Mouse (Mus musculus) forebrain, embryonic 15.5 days (tissue): ENCODE measurements around the gene Ccdc65. TPM values are rescaled to one million over a fixed set of nuclear protein-coding genes. Genes with fewer than 3 reads are reported as not detected.

Experiments
- ATAC-seq: fragments of 200-750 bp; cut with Nextera tagmentation; replicated peaks from 2 replicates; pipeline ENCODE4 v1.8.0; 2017; ENCODE audit warnings: mild to moderate bottlenecking, moderate TSS enrichment, moderate library complexity
- H3K27ac ChIP-seq: fragments of 300-500 bp; sonication (generic); replicated peaks from 2 replicates; pipeline ENCODE4 v1.5.1; 2015; ENCODE audit warnings: mild to moderate bottlenecking, inconsistent platforms
- H3K27me3 ChIP-seq: fragments of 300-500 bp; sonication (generic); 2 replicates; pipeline ENCODE4 v1.6.1; 2015; ENCODE audit warnings: inconsistent platforms
- H3K36me3 ChIP-seq: fragments of 300-500 bp; sonication (generic); 2 replicates; pipeline ENCODE4 v1.6.1; 2015; ENCODE audit warnings: mild to moderate bottlenecking, inconsistent platforms
- H3K4me1 ChIP-seq: fragments of 300-500 bp; sonication (generic); 2 replicates; pipeline ENCODE4 v1.6.1; 2015; ENCODE audit warnings: inconsistent platforms
- H3K4me2 ChIP-seq: fragments of 300-500 bp; sonication (generic); replicated peaks from 2 replicates; pipeline ENCODE4 v1.6.1; 2015; ENCODE audit warnings: mild to moderate bottlenecking, inconsistent platforms
- H3K4me3 ChIP-seq: fragments of 300-500 bp; sonication (generic); 2 replicates; pipeline ENCODE4 v1.5.1; 2015; ENCODE audit warnings: mild to moderate bottlenecking, inconsistent platforms
- H3K9ac ChIP-seq: fragments of 300-500 bp; sonication (generic); replicated peaks from 2 replicates; pipeline ENCODE4 v1.6.1; 2015; ENCODE audit warnings: mild to moderate bottlenecking, inconsistent platforms
- H3K9me3 ChIP-seq: fragments of 300-500 bp; sonication (generic); 2 replicates; pipeline ENCODE4 v1.6.1; 2016; ENCODE audit warnings: inconsistent platforms
- WGBS: fragments of 180-500 bp; shearing (Covaris S2); methylation state at CpG from one replicate; pipeline ENCODE4 v1.1.7; 2015; ENCODE audit warnings: mixed read lengths; 5-methylcytosine and 5-hydroxymethylcytosine counted together
- polyA plus RNA-seq: library from polyadenylated mRNA; unstranded; fragments of >200 nt; fragmentation: Nextera tagmentation; extraction: Ambion mirVana; gene quantifications from 2 replicates; pipeline ENCODE4 v1.2.1, GENCODE M21; 2015

Ccdc65 gene
- polyA plus RNA-seq, 1 experiment from 2014 or later, result 4.3 TPM

GRCm38 (mm10) chr15:98676940-98677728, 30.9 kb upstream of the Ccdc65 start, which contains the start of gene Rnd1:
Gene Rnd1, minus strand, starts transcription at chr15:98677461.
- no peaks in the 10 kb centered on the region for H3K36me3 ChIP-seq
- H3K9me3 ChIP-seq, result no peaks in the 10 kb centered on the region
- no peak within 1 kb of the TSS for H3K27ac ChIP-seq
- peaks cover 38% of the 10 kb centered on the region for H3K4me1 ChIP-seq
- under 1% methylated on average over 37 of the region's 37 CpGs for WGBS
- peak within 1 kb of the TSS; percentile 99 for H3K4me2 ChIP-seq
- ATAC-seq, result peak; percentile 98
- H3K9ac ChIP-seq, result peak within 1 kb of the TSS; percentile 50
- no peaks in the 10 kb centered on the region for H3K27me3 ChIP-seq
- H3K4me3 ChIP-seq, result peak within 1 kb of the TSS; percentile 51

DNA sequence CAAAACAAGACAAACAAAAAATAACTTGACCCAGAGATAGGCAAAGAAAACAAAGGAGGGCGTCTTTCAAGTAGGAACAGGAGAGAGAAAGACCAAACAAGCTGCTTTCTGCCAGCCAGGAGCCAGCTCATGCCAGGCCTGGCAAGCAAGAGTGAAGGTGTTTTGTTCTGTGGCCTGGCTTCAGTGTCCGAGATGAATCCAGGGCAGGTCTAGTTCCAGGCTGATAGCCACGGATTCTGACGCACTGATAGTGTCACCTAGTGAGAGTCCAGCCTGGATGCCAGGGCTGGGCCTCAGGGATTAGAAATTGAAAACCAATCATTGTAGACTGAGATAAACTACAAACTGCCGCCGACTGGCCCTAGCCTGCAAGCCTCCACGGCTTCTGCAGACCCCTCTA, 30.0 kb upstream of the Ccdc65 start:
- H3K27ac ChIP-seq, result no peak overlapping the region
- WGBS, result 66% methylated on average over 7 of the region's 7 CpGs
- no peak overlapping the region for H3K9ac ChIP-seq
- no peak for ATAC-seq
- no peaks in the 10 kb centered on the region for H3K9me3 ChIP-seq
- no peak overlapping the region for H3K4me3 ChIP-seq
- H3K36me3 ChIP-seq, result no peaks in the 10 kb centered on the region
- H3K4me2 ChIP-seq, result 0 out of 2 replicates have a peak overlapping the region, but pooled peaks have one; percentile 99
- H3K4me1 ChIP-seq, result peaks cover 38% of the 10 kb centered on the region
- H3K27me3 ChIP-seq, result no peaks in the 10 kb centered on the region

DNA sequence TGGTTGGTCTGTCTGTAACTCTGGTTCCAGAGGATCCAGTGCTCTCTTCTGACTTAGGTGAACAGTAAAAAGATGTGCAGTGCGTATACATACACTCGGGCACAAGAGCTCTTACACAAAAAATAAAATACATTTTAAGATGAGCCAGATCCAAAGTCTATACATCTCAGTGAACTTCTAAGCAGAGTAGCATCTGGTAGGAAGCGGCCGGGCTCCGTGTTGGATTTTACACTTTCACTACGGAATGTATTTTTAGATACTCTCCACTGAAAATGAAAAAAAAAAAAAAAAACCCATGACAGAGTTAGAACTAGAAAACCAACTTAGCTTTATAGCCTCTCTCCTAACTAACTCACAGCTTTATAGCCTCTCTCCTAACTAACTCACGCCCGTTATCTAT, 27.3 kb upstream of the Ccdc65 start:
- Histone ChIP-seq H3K4me1 (peaks cover 18% of the 10 kb centered on the region), H3K4me3 (no peak overlapping the region), H3K4me2 (no peak overlapping the region), H3K36me3 (no peaks in the 10 kb centered on the region), H3K9ac (no peak overlapping the region), H3K9me3 (no peaks in the 10 kb centered on the region), H3K27ac (no peak overlapping the region), H3K27me3 (no peaks in the 10 kb centered on the region)
- no peak for ATAC-seq
- WGBS, result 89% methylated on average over 8 of the region's 8 CpGs

DNA sequence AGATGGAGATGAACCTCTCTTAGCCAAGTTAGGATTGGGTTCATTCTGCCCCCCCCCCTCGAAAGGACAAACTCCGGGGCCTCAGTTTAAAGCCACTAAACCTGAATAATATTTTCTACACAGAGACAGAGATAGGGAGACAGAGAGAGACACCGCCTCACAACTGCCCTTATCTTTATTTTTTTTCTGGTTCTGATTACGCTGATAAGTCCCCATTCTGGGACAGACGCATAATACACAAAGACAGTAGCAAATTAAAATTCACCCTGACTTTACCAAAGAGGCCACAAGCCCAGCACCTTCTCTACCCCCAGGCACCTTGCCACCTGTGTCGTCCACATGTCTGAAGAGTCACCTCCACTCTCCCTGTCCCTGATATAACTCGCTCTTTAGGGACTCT, 26.4 kb upstream of the Ccdc65 start:
- 86% methylated on average over 7 of the region's 7 CpGs for WGBS
- Histone ChIP-seq H3K4me3 (no peak overlapping the region), H3K27me3 (no peaks in the 10 kb centered on the region), H3K4me1 (peaks cover 8% of the 10 kb centered on the region), H3K9me3 (no peaks in the 10 kb centered on the region), H3K9ac (no peak overlapping the region), H3K4me2 (no peak overlapping the region), H3K36me3 (no peaks in the 10 kb centered on the region), H3K27ac (no peak overlapping the region)
- ATAC-seq, result no peak

DNA sequence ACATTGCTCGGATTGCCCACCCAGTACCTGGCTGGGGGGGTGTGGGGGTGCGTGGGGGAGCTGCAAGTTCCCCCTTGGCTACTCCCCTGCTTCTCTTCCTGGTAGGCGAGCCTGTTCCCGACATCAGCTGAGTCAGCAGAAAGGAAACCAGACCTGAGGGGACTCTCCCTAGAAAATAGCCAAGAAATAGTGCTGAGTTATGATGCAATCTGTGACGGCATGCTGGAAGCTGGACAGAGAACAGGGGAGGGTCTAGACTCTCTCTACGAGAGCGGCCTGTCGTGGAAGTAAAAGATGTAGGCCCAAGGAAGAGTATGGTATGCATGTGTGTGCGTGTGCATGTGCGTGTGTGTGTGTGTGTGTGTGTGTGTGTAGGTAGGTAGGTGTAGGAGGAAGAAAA, 24.8 kb upstream of the Ccdc65 start:
- 80% methylated on average over 10 of the region's 10 CpGs for WGBS

GRCm38 (mm10) chr15:98683746-98684145, 24.3 kb upstream of the Ccdc65 start:
- no peak overlapping the region for H3K4me2 ChIP-seq
- no peaks in the 10 kb centered on the region for H3K4me1 ChIP-seq
- no peak overlapping the region for H3K9ac ChIP-seq
- H3K36me3 ChIP-seq, result no peaks in the 10 kb centered on the region
- WGBS, result 96% methylated on average over 1 of the region's 1 CpGs
- H3K27me3 ChIP-seq, result no peaks in the 10 kb centered on the region
- no peak overlapping the region for H3K4me3 ChIP-seq
- H3K27ac ChIP-seq, result no peak overlapping the region
- no peak for ATAC-seq
- no peaks in the 10 kb centered on the region for H3K9me3 ChIP-seq

More for the DNA sequence above, 24.8 kb upstream of the Ccdc65 start:
- no peak for ATAC-seq
- Histone ChIP-seq H3K9ac (no peak overlapping the region), H3K4me3 (no peak overlapping the region), H3K9me3 (no peaks in the 10 kb centered on the region), H3K27ac (no peak overlapping the region), H3K36me3 (no peaks in the 10 kb centered on the region), H3K4me1 (no peaks in the 10 kb centered on the region), H3K4me2 (no peak overlapping the region), H3K27me3 (no peaks in the 10 kb centered on the region)

GRCm38 (mm10) chr15:98685926-98686325, 22.1 kb upstream of the Ccdc65 start:
- Histone ChIP-seq H3K9me3 (no peaks in the 10 kb centered on the region), H3K27me3 (no peaks in the 10 kb centered on the region), H3K4me2 (no peak overlapping the region), H3K36me3 (no peaks in the 10 kb centered on the region), H3K27ac (no peak overlapping the region), H3K9ac (no peak overlapping the region), H3K4me3 (no peak overlapping the region), H3K4me1 (peaks cover 2% of the 10 kb centered on the region)
- no peak for ATAC-seq
- WGBS, result 69% methylated on average over 3 of the region's 3 CpGs

DNA sequence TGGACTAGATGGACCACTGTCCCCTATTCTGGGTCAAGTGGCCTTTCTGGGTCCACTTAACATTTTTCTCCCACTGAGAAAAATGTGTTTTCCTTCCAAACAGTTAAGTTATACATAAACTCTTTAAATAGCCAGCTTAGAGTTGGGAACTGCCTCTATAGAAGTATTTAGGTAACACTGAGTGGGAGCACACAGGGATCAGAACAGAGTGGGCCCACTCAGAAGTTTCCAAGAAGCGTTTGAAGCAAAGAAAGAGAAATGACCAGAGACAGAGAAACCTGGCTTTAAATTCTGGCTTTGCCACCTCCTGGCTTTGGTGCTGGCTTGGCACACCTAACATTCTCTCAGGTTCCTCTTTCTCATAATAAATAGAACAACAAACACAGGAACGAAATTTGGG, 18.3 kb upstream of the Ccdc65 start:
- no peaks in the 10 kb centered on the region for H3K27me3 ChIP-seq
- H3K4me2 ChIP-seq, result no peak overlapping the region
- no peak overlapping the region for H3K27ac ChIP-seq
- WGBS, result 83% methylated on average over 2 of the region's 2 CpGs
- no peak overlapping the region for H3K9ac ChIP-seq
- H3K9me3 ChIP-seq, result no peaks in the 10 kb centered on the region
- H3K4me3 ChIP-seq, result no peak overlapping the region
- no peaks in the 10 kb centered on the region for H3K36me3 ChIP-seq
- ATAC-seq, result no peak
- peaks cover 13% of the 10 kb centered on the region for H3K4me1 ChIP-seq

DNA sequence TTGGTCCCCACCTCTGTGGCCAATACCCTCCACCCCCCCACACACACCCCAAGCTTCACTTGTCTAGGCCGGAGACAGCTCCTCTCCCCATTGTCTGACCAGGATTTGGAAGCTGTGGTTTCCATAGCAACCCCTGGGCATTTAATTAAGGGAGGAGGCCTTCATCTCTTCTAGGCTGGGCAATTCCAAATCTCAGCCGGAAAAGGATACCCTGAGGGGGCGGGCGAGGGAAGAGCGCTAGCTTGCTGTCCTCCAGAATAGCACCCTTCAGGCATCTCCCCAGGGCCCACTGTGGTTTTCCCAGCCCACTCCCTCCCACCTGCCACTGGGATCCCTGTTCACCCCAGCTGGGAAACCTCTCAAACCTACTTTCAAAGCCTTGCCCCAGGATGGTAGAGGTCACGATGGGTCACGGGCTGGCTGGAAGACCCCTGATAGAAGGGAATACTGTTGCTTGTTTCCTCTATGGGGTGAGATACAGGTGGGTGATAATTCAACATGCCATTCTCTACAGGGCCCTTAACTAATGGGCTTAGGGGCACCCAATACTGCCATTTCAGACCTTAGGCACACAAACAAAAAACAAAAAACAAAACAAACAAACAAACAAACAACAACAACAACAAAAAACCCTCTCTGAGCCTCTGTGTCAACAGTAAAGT, 16.4 kb upstream of the Ccdc65 start:
- H3K9ac ChIP-seq, result no peak overlapping the region

DNA sequence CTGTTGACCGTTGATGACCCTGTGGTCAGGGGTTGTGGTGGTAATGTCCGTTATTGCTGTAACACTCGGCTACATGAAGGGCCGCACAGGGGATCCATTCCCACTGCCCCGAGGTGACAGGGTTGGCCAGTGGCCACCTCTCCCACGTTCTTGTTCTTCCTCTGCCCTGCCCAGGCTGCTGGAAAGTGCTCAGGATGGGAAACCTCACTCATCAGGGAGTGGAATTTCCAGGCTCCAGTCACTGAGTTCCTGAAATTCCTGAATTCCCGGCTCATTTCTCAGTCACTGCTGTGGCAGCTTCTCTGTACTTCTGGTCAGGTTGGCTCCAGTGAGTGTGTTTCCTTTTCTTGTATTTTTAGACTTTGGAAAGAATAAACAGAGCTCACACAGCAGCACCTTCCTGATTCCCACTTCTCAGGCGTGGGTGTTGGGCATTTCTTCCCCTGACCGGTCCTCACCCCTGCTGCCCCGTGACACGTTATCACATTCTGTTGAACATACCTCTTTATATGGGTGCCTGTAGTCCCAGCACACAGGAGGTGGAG, 15.8 kb upstream of the Ccdc65 start:
- Histone ChIP-seq H3K27me3 (no peaks in the 10 kb centered on the region), H3K4me1 (peaks cover 13% of the 10 kb centered on the region), H3K36me3 (no peaks in the 10 kb centered on the region), H3K4me3 (no peak overlapping the region), H3K9ac (no peak overlapping the region), H3K4me2 (no peak overlapping the region), H3K9me3 (no peaks in the 10 kb centered on the region), H3K27ac (no peak overlapping the region)
- 62% methylated on average over 11 of the region's 11 CpGs for WGBS
- no peak for ATAC-seq

More for the DNA sequence above, 16.4 kb upstream of the Ccdc65 start:
- H3K36me3 ChIP-seq, result no peaks in the 10 kb centered on the region
- H3K4me3 ChIP-seq, result no peak overlapping the region
- no peaks in the 10 kb centered on the region for H3K9me3 ChIP-seq
- ATAC-seq, result 0 out of 2 replicates have a peak, but pooled peaks have one; percentile 19
- peaks cover 13% of the 10 kb centered on the region for H3K4me1 ChIP-seq
- no peak overlapping the region for H3K4me2 ChIP-seq
- H3K27ac ChIP-seq, result no peak overlapping the region
- WGBS, result 13% methylated on average over 7 of the region's 7 CpGs
- no peaks in the 10 kb centered on the region for H3K27me3 ChIP-seq

DNA sequence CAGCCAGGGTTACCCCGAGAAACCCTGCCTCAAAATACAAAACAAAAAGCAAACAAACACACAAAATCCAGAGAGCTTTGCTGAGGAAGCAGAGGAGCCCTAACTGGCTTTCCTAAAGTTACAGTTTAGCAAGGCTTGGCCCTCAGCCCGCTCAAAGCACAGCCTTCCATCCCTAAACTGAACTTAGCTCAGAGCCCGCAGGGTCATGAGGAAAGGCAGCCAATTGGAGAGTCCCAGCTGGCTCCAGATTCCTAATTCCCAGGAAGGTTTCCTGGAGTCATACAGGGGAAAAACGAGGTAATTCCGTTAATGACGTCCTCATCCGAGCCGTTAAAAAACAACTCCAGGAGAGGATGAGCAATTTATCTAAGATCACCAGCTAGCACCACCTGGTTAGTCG, 12.3 kb upstream of the Ccdc65 start:
- 52% methylated on average over 9 of the region's 9 CpGs for WGBS
- no peak overlapping the region for H3K4me3 ChIP-seq
- peaks cover 24% of the 10 kb centered on the region for H3K4me1 ChIP-seq
- H3K4me2 ChIP-seq, result no peak overlapping the region
- no peak overlapping the region for H3K9ac ChIP-seq
- no peak overlapping the region for H3K27ac ChIP-seq
- no peaks in the 10 kb centered on the region for H3K9me3 ChIP-seq
- H3K36me3 ChIP-seq, result no peaks in the 10 kb centered on the region
- peaks cover 3% of the 10 kb centered on the region for H3K27me3 ChIP-seq
- ATAC-seq, result no peak

GRCm38 (mm10) chr15:98696216-98696615, 11.8 kb upstream of the Ccdc65 start:
- peaks cover 20% of the 10 kb centered on the region for H3K4me1 ChIP-seq
- H3K27me3 ChIP-seq, result peaks cover 8% of the 10 kb centered on the region
- H3K36me3 ChIP-seq, result no peaks in the 10 kb centered on the region
- ATAC-seq, result no peak
- no peak overlapping the region for H3K4me2 ChIP-seq
- H3K9ac ChIP-seq, result no peak overlapping the region
- 53% methylated on average over 8 of the region's 8 CpGs for WGBS
- no peaks in the 10 kb centered on the region for H3K9me3 ChIP-seq
- no peak overlapping the region for H3K4me3 ChIP-seq
- H3K27ac ChIP-seq, result no peak overlapping the region
